Mouse (Mus musculus) cerebellum, adult 2 months (tissue): Measurements from ENCODE around the gene Fam131b. TPM values are rescaled to one million over a fixed set of nuclear protein-coding genes. Genes with fewer than 3 reads are reported as not detected.

Experiments
- DNase-seq, 2 experiments: peaks; one replicate each; pipeline ENCODE4 v3.0.0; 2021
- H3K27ac ChIP-seq: fragments of 200-500 bp; 2 replicates; pipeline ENCODE4 v1.5.1; 2012; ENCODE audit warnings: low read length, control low read depth, inconsistent platforms; ENCODE audit not compliant: insufficient read depth
- H3K27me3 ChIP-seq: fragments of 200-500 bp; 2 replicates; pipeline ENCODE4 v1.6.1; 2012; ENCODE audit warnings: inconsistent platforms, mild to moderate bottlenecking, low read length, moderate library complexity; ENCODE audit not compliant: control insufficient read depth, insufficient read depth
- H3K4me1 ChIP-seq: fragments of 200-500 bp; 2 replicates; pipeline ENCODE4 v1.6.1; 2011; ENCODE audit warnings: low read length; ENCODE audit not compliant: control insufficient read depth, insufficient read depth
- H3K4me3 ChIP-seq: fragments of 200-500 bp; replicated peaks from 2 replicates; pipeline ENCODE3; 2011; ENCODE audit warnings: mild to moderate bottlenecking, low read depth, low read length, control low read depth; ENCODE audit not compliant: insufficient read depth
- CTCF ChIP-seq: fragments of 200-500 bp; IDR thresholded peaks from 2 replicates; pipeline ENCODE4 v1.5.1; 2011; ENCODE audit warnings: low read depth, mild to moderate bottlenecking, control low read depth, low read length, moderate library complexity, borderline replicate concordance; ENCODE audit not compliant: insufficient read depth
- POLR2A ChIP-seq: fragments of 200-500 bp; IDR thresholded peaks from 2 replicates; pipeline ENCODE4 v1.6.1; 2011; ENCODE audit warnings: low read length, control low read depth, borderline replicate concordance; ENCODE audit not compliant: insufficient read depth
- WGBS: fragments of 180-500 bp; shearing (Covaris S2); methylation state at CpG from one replicate; pipeline ENCODE4 v1.1.7; 2018; 5-methylcytosine and 5-hydroxymethylcytosine counted together
- polyA plus RNA-seq: library from polyadenylated mRNA; depleted of rRNA; stranded (reverse); fragments of >200 nt; gene quantifications from 2 replicates; pipeline ENCODE4 v1.2.3, GENCODE M21; 2012

Fam131b gene
- polyA plus RNA-seq, 1 experiment: 102 TPM

- WGBS: 70% methylated on average over 9 of the region's 9 CpGs
- no peak for DNase-seq
- no peaks in the 10 kb centered on the region for H3K27me3 ChIP-seq
- no peak overlapping the region for H3K4me3 ChIP-seq
- peaks cover 25% of the 10 kb centered on the region for H3K4me1 ChIP-seq
- H3K27ac ChIP-seq: no peak overlapping the region
- TF ChIP-seq CTCF (no peak), POLR2A (no peak)
Observed at GRCm38 (mm10) chr6:42359364-42360147, 35.1 kb upstream of the Fam131b start.

- Histone ChIP-seq H3K27ac (no peak overlapping the region), H3K4me1 (peaks cover 30% of the 10 kb centered on the region), H3K27me3 (no peaks in the 10 kb centered on the region), H3K4me3 (no peak overlapping the region)
- no peak for DNase-seq
- WGBS: 82% methylated on average over 12 of the region's 12 CpGs
- TF ChIP-seq CTCF (no peak), POLR2A (no peak)
Observed at GRCm38 (mm10) chr6:42358901-42359300, 34.5 kb upstream of the Fam131b start.

GRCm38 (mm10) chr6:42357901-42358300 is 33.5 kb upstream of the Fam131b start:
- Histone ChIP-seq H3K27ac (no peak overlapping the region), H3K4me3 (no peak overlapping the region), H3K4me1 (peaks cover 37% of the 10 kb centered on the region), H3K27me3 (no peaks in the 10 kb centered on the region)
- no peak for TF ChIP-seq POLR2A
- no peak for TF ChIP-seq CTCF
- 65% methylated on average over 6 of the region's 6 CpGs for WGBS
- no peak for DNase-seq

- DNase-seq: no peak
- no peak for TF ChIP-seq CTCF
- no peaks in the 10 kb centered on the region for H3K27me3 ChIP-seq
- H3K4me1 ChIP-seq: peaks cover 31% of the 10 kb centered on the region
- no peak overlapping the region for H3K4me3 ChIP-seq
- 93% methylated on average over 5 of the region's 5 CpGs for WGBS
- H3K27ac ChIP-seq: no peak overlapping the region
Observed at GRCm38 (mm10) chr6:42356913-42357312, 32.5 kb upstream of the Fam131b start.

- H3K27ac ChIP-seq: no peak overlapping the region
- H3K27me3 ChIP-seq: no peaks in the 10 kb centered on the region
- no peak for TF ChIP-seq POLR2A
- no peak for TF ChIP-seq CTCF
- peaks cover 31% of the 10 kb centered on the region for H3K4me1 ChIP-seq
- no peak overlapping the region for H3K4me3 ChIP-seq
- WGBS: 80% methylated on average over 13 of the region's 13 CpGs
- DNase-seq: no peak
Observed at GRCm38 (mm10) chr6:42355794-42356600, 31.6 kb upstream of the Fam131b start.

- peaks cover 31% of the 10 kb centered on the region for H3K4me1 ChIP-seq
- DNase-seq: no peak
- TF ChIP-seq POLR2A: no peak
- no peak overlapping the region for H3K4me3 ChIP-seq
- H3K27ac ChIP-seq: no peak overlapping the region
- H3K27me3 ChIP-seq: no peaks in the 10 kb centered on the region
- WGBS: 93% methylated on average over 6 of the region's 6 CpGs
Observed at GRCm38 (mm10) chr6:42355366-42355765, 30.9 kb upstream of the Fam131b start.

GRCm38 (mm10) chr6:42354076-42355019 is 29.9 kb upstream of the Fam131b start:
- no peak for TF ChIP-seq CTCF
- TF ChIP-seq POLR2A: 0 out of 2 replicates have a peak, but pooled peaks have one; percentile 10
- peak in 1 of 2 experiments; percentile 29 for DNase-seq
- Histone ChIP-seq H3K4me1 (peaks cover 31% of the 10 kb centered on the region), H3K27ac (no peak overlapping the region), H3K4me3 (peak overlapping the region; percentile 14), H3K27me3 (no peaks in the 10 kb centered on the region)
- 18% methylated on average over 11 of the region's 11 CpGs for WGBS
